In genomic region chr1:182227141-182227963, GRCm38 (mm10) we compare ENCODE assay signal across 13 mouse cellular contexts. TPM values are rescaled to one million over a fixed set of nuclear protein-coding genes. Genes with fewer than 3 reads are reported as not detected.
DNase-seq lines count a peak whose midpoint lies in the region; ATAC-seq and TF ChIP-seq lines count a peak whose summit lies in the region.
"Had no signal": no experiment of that assay in that cellular context is flagged by ENCODE, and none has a peak within 500 bp of the region (broad histone marks: within the 10 kb centered on the region; RNA-seq: fewer than 3 reads in every experiment).

No protein-coding gene starts in this region.

- no peaks in the 10 kb centered on the region for H3K9me3 ChIP-seq in hindbrain, postnatal 0 days (ENCODE audit: low read length)
- H3K9me3 ChIP-seq in hindbrain, embryonic 12.5 days (replicated peaks) = peaks cover 8% of the 10 kb centered on the region; the same call in 1 of the 2 replicates
- H3K9me3 ChIP-seq in embryonic facial prominence, embryonic 15.5 days (replicated peaks) = no peaks in the 10 kb centered on the region
- 0 out of 2 replicates have a peak, but pooled peaks cover 2% of the 10 kb centered on the region for H3K9me3 ChIP-seq in limb, embryonic 10.5 days (replicated peaks)
- H3K9me3 ChIP-seq in forebrain, postnatal 0 days (ENCODE audit: low read length) = no peaks in the 10 kb centered on the region
- H3K9me3 ChIP-seq: liver, embryonic 13.5 days; neural tube, embryonic 13.5 days had no signal

- DNase-seq in hindbrain, postnatal 0 days (ENCODE audit: low spot score) = peak; percentile 8
- DNase-seq in heart, postnatal 4 days = peak; percentile 27
- DNase-seq in limb, embryonic 10.5 days (ENCODE audit: low spot score) = no peak
- DNase-seq in layer of hippocampus, adult 2 months (ENCODE audit: low spot score in 2 of 2) = no peak
- DNase-seq in forebrain, postnatal 0 days = no peak
- DNase-seq in urinary bladder, postnatal 36 days (ENCODE audit: low spot score in 2 of 2) = no peak
- DNase-seq: liver, embryonic 13.5 days had no signal

- no peak for ATAC-seq in hindbrain, postnatal 0 days
- no peak for ATAC-seq in hindbrain, embryonic 12.5 days (ENCODE audit: low FRiP score)
- ATAC-seq in embryonic facial prominence, embryonic 15.5 days (ENCODE audit: insufficient number of reproducible peaks, low FRiP score, low TSS enrichment, low read depth) = no peak
- no peak for ATAC-seq in forebrain, postnatal 0 days

- no peaks in the 10 kb centered on the region for H3K27me3 ChIP-seq in hindbrain, postnatal 0 days (ENCODE audit: insufficient read depth, low read length)
- H3K27me3 ChIP-seq in hindbrain, embryonic 12.5 days = no peaks in the 10 kb centered on the region
- H3K27me3 ChIP-seq in embryonic facial prominence, embryonic 15.5 days = no peaks in the 10 kb centered on the region
- H3K27me3 ChIP-seq in limb, embryonic 10.5 days (ENCODE audit: low read depth, poor library complexity, severe bottlenecking) = no peaks in the 10 kb centered on the region
- no peaks in the 10 kb centered on the region for H3K27me3 ChIP-seq in forebrain, postnatal 0 days (ENCODE audit: insufficient read depth, low read length)
- H3K27me3 ChIP-seq: CH12.LX; liver, embryonic 13.5 days; midbrain, embryonic 12.5 days; neural tube, embryonic 13.5 days had no signal

- H3K27ac ChIP-seq in hindbrain, postnatal 0 days = no peak overlapping the region
- no peak overlapping the region for H3K27ac ChIP-seq in hindbrain, embryonic 12.5 days
- H3K27ac ChIP-seq in embryonic facial prominence, embryonic 15.5 days (replicated peaks) = peak overlapping the region; percentile 17; the same call in 1 of the 2 replicates
- peak overlapping the region; percentile 53; the same call in 1 of the 2 replicates for H3K27ac ChIP-seq in limb, embryonic 10.5 days
- no peak overlapping the region for H3K27ac ChIP-seq in layer of hippocampus, adult 2 months
- no peak overlapping the region for H3K27ac ChIP-seq in forebrain, postnatal 0 days (ENCODE audit: low read depth, low read length)
- H3K27ac ChIP-seq: hindbrain, embryonic 14.5 days; liver, embryonic 13.5 days; midbrain, embryonic 12.5 days; neural tube, embryonic 13.5 days had no signal

- WGBS in hindbrain, postnatal 0 days = 48% methylated on average over 12 of the region's 12 CpGs
- 65% methylated on average over 12 of the region's 12 CpGs for WGBS in hindbrain, embryonic 12.5 days
- whole genome bisulfite sequencing in embryonic facial prominence, embryonic 15.5 days = 36% methylated on average over 12 of the region's 12 CpGs
- 75% methylated on average over 12 of the region's 12 CpGs for WGBS in limb, embryonic 10.5 days
- WGBS in forebrain, postnatal 0 days = 49% methylated on average over 12 of the region's 12 CpGs

- H3K4me3 ChIP-seq in hindbrain, postnatal 0 days (ENCODE audit: low read length) = no peak overlapping the region
- no peak overlapping the region for H3K4me3 ChIP-seq in hindbrain, embryonic 12.5 days
- H3K4me3 ChIP-seq in embryonic facial prominence, embryonic 15.5 days (replicated peaks) = no peak overlapping the region
- H3K4me3 ChIP-seq in limb, embryonic 10.5 days = no peak overlapping the region
- no peak overlapping the region for H3K4me3 ChIP-seq in layer of hippocampus, adult 2 months
- H3K4me3 ChIP-seq in forebrain, postnatal 0 days (ENCODE audit: low read depth, low read length) = no peak overlapping the region
- H3K4me3 ChIP-seq: liver, embryonic 13.5 days; midbrain, embryonic 12.5 days; neural tube, embryonic 13.5 days had no signal

- H3K4me2 ChIP-seq in hindbrain, postnatal 0 days (ENCODE audit: low read depth, low read length) = no peak overlapping the region
- no peak overlapping the region for H3K4me2 ChIP-seq in hindbrain, embryonic 12.5 days (replicated peaks)
- no peak overlapping the region for H3K4me2 ChIP-seq in embryonic facial prominence, embryonic 15.5 days (replicated peaks)
- H3K4me2 ChIP-seq in forebrain, postnatal 0 days (ENCODE audit: low read depth) = no peak overlapping the region
- H3K4me2 ChIP-seq: hindbrain, embryonic 14.5 days; liver, embryonic 13.5 days; midbrain, embryonic 12.5 days; neural tube, embryonic 13.5 days had no signal

- H3K4me1 ChIP-seq in hindbrain, postnatal 0 days (ENCODE audit: insufficient read depth, low read length) = no peaks in the 10 kb centered on the region
- no peaks in the 10 kb centered on the region for H3K4me1 ChIP-seq in hindbrain, embryonic 12.5 days
- H3K4me1 ChIP-seq in embryonic facial prominence, embryonic 15.5 days = 0 out of 2 replicates have a peak, but pooled peaks cover 5% of the 10 kb centered on the region
- H3K4me1 ChIP-seq in limb, embryonic 10.5 days = peaks cover 10% of the 10 kb centered on the region; the same call in 1 of the 2 replicates
- H3K4me1 ChIP-seq in forebrain, postnatal 0 days (ENCODE audit: insufficient read depth) = no peaks in the 10 kb centered on the region
- H3K4me1 ChIP-seq: midbrain, embryonic 12.5 days; neural tube, embryonic 13.5 days had no signal

- H3K36me3 ChIP-seq in hindbrain, postnatal 0 days (ENCODE audit: insufficient read depth, low read length) = no peaks in the 10 kb centered on the region
- no peaks in the 10 kb centered on the region for H3K36me3 ChIP-seq in hindbrain, embryonic 12.5 days
- no peaks in the 10 kb centered on the region for H3K36me3 ChIP-seq in embryonic facial prominence, embryonic 15.5 days
- no peaks in the 10 kb centered on the region for H3K36me3 ChIP-seq in limb, embryonic 10.5 days
- no peaks in the 10 kb centered on the region for H3K36me3 ChIP-seq in forebrain, postnatal 0 days (ENCODE audit: insufficient read depth)
- H3K36me3 ChIP-seq: liver, embryonic 13.5 days; midbrain, embryonic 12.5 days; neural tube, embryonic 13.5 days had no signal

- no peak overlapping the region for H3K9ac ChIP-seq in hindbrain, postnatal 0 days (replicated peaks; ENCODE audit: low read length)
- no peak overlapping the region for H3K9ac ChIP-seq in hindbrain, embryonic 12.5 days
- H3K9ac ChIP-seq in embryonic facial prominence, embryonic 15.5 days = no peak overlapping the region
- H3K9ac ChIP-seq in forebrain, postnatal 0 days = no peak overlapping the region
- H3K9ac ChIP-seq: hindbrain, embryonic 14.5 days; liver, embryonic 13.5 days; midbrain, embryonic 12.5 days; neural tube, embryonic 13.5 days had no signal

- TF ChIP-seq CTCF in hindbrain, postnatal 0 days (IDR thresholded peaks at IDR 0.05; ENCODE audit: low read depth) = no peak
- TF ChIP-seq CTCF in layer of hippocampus, adult 2 months (conservative IDR thresholded peaks at IDR 0.05) = no peak
- no peak for TF ChIP-seq CTCF in forebrain, postnatal 0 days (IDR thresholded peaks at IDR 0.05; ENCODE audit: low read depth)

RNA-seq across cellular contexts. Expression of gene Degs1, which starts 55.3 kb away (rescaled TPM):
- total RNA-seq in hindbrain, postnatal 0 days (2014; rRNA removed) = 101 and 107 TPM in 2 replicates
- polyA plus RNA-seq in hindbrain, postnatal 0 days (2015; fragmentation: Nextera tagmentation; extraction: Ambion mirVana) = 134 and 135 TPM in 2 replicates
- 70.2 and 70.6 TPM in 2 replicates for polyA plus RNA-seq in hindbrain, embryonic 12.5 days (2016; fragmentation: Nextera tagmentation; extraction: Ambion mirVana)
- polyA plus RNA-seq in embryonic facial prominence, embryonic 15.5 days (2015; fragmentation: Nextera tagmentation; extraction: Ambion mirVana) = 142 and 143 TPM in 2 replicates
- total RNA-seq in heart, postnatal 4 days (2021) = 100 to 1,000 TPM; 113 to 121 TPM
- polyA plus RNA-seq in limb, embryonic 10.5 days (2016; fragmentation: Nextera tagmentation; extraction: Ambion mirVana) = 65.1 and 65.5 TPM in 2 replicates
- 10 to 100 TPM; 62.9 to 65.3 TPM for total RNA-seq in layer of hippocampus, adult 2 months (2021)
- 55.5 and 62.5 TPM in 2 replicates for total RNA-seq in forebrain, postnatal 0 days (2014; rRNA removed)
- polyA plus RNA-seq in forebrain, postnatal 0 days (2015; fragmentation: Nextera tagmentation; extraction: Ambion mirVana) = 76.1 and 87.2 TPM in 2 replicates

Comparison
In these comparisons a context has a peak if more than half of its experiments do, and no peak if none do; other contexts are left out.
1. DNase-seq: peak in hindbrain, postnatal 0 days (single experiment) and heart, postnatal 4 days (single experiment); none in limb, embryonic 10.5 days (single experiment), layer of hippocampus, adult 2 months (0 of 2), forebrain, postnatal 0 days (single experiment) and urinary bladder, postnatal 36 days (0 of 2).
2. H3K27ac ChIP-seq: peak in embryonic facial prominence, embryonic 15.5 days (single experiment) and limb, embryonic 10.5 days (single experiment); none in hindbrain, postnatal 0 days (single experiment), hindbrain, embryonic 12.5 days (single experiment), layer of hippocampus, adult 2 months (single experiment) and forebrain, postnatal 0 days (single experiment).